Mouse (Mus musculus): Measurements from ENCODE around the gene E030025P04Rik.

Gene E030025P04Rik

GRCm38 (mm10) chr11:109144236-109144635, at the start of gene E030025P04Rik:
Gene E030025P04Rik, minus strand, starts transcription at chr11:109144369.
- DNase-seq (ENCODE audit: low spot score) = no peak

DNA sequence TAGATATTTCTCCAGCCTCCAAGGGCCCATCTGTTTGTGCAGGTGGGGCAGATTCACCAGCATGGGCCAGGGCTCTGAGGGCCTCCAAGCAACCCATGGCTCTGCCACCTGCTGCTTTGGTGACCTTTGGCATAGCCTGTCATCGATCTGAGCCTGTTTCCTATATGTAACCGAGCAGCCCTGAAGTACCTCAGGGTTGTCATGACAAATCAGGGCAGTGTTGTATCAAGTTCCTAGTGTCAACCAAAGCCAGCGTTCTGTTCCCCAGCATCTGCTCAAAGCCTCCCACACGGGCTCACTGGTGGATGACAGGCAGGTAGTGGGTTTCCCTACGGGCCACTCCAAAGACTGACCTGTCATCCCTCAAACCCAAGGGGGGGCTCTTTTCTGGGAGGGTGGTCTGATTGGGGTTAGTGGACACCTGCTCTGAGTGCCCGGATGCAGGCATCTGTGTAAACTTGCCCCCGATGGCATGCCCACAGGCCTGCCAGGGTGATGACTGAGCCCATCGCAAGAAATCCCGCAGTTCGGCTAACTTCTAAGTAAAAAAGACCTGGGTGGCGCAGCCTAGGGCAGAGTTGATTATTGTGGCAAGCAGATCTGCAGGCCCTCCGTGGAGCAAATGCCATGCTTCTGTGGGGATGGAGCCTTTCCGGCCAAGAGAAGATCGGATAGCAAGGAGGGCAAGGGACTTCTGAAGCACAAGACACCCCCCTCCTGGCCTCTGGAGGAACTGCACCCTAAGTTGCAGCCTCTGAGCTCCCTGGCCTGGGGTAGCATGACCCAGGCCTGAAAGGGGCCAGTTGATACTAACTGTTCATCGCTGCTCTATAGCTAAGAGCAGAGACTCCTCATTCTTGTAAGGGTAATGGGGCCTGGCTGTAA, 48.7 kb upstream of the E030025P04Rik start:
- peak; percentile 37 for DNase-seq (ENCODE audit: low spot score)

DNA sequence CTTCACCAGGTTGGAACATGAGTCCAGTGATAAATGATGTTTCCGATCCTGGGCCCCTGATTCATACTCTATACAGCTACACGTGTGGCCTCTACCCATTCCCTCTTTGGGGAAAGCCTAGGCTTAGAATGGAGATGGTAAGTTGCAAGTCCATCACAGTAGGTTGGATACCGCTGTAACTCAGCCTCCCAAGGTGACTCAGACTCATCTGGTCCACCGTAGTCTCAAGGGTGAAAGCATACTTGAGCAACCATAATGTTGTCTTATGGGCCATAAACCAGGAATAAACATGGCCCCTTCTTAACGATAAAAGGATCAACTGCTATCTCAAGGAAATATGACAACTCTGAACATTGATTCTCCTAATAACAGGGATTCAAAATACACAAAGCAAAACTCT, 44.1 kb upstream of the E030025P04Rik start:
- DNase-seq (ENCODE audit: low spot score) = no peak

DNA sequence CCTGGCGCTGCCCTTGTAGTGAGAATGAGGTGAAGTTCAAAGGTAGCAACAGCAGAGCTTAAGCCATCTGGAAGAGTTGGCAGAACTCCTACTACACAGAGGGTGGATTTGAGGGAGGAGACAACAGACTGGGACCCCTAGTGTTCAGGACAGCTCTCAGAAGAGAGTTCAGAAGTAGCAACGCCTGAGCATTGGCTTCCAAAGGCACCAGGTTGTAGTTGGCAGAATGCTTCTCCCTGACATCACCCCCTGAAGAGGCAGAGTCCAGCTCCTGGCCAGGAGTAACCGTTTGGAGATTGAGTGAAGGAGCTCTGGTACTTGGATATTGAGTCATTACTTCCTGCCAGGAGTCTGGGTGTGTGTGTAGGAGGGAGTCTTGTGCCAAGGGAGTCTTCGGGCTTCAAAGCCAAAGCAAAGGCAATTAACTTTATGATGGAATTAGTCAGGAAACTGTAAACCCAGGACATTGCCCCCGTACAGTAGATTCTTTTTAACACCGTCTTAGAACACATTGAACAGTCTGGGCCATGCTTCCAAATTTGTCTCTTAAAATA, 43.5 kb upstream of the E030025P04Rik start:
- no peak for DNase-seq (ENCODE audit: low spot score)

GRCm38 (mm10) chr11:109181118-109181517, 36.9 kb upstream of the E030025P04Rik start:
- no peak for DNase-seq (ENCODE audit: low spot score)

GRCm38 (mm10) chr11:109180290-109180689, 36.1 kb upstream of the E030025P04Rik start:
- no peak for DNase-seq (ENCODE audit: low spot score)

GRCm38 (mm10) chr11:109178788-109179518, 34.8 kb upstream of the E030025P04Rik start:
- DNase-seq (ENCODE audit: low spot score) = no peak

DNA sequence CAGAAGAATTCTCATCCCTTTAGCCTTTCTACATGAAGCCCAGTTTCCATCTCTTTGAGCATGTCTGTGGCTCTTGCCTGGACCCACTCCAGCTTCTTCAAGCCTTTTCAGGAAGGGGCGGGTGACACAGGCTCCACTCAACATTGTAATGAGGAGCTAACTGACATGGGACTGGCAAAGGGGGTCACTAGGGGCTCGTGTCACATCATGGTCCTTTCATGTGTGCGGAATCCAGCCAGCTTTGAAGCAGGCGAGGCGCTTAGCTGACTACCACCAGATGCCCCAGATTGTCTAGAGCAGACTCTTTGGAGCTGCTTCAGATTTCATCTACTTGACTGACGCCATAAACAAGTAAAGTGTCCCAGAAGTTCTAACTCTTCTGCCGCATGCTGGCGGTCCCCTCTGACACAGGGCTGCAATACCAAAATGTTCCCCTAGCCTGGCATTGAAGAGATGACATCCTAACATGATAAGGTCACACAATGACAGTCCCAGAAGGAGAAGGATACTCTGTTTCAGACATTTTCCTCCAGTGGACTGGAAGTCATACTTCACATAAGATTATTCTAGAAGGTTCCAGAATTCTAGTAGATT, 31.3 kb upstream of the E030025P04Rik start:
- DNase-seq (ENCODE audit: low spot score) = no peak

DNA sequence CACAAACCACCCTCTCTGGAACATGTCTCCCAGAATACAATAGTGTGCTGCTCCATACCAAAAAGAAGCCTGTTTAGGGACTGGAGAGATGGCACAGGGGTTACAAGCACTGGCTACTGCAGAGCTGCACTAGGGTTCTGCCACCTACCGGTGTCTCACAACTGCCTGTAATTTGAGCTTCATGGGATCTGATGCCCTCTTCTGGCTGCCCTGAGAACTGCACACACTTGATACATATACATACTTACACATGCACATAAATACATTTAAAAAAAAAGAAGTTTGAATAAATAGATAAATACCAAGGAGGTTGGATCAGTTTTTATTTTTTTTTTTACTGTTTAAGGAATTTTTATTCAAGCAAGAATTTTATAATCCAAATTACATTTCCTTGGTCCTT, 28.1 kb upstream of the E030025P04Rik start:
- DNase-seq (ENCODE audit: low spot score) = no peak

GRCm38 (mm10) chr11:109170771-109171170, 26.6 kb upstream of the E030025P04Rik start:
- no peak for DNase-seq (ENCODE audit: low spot score)

DNA sequence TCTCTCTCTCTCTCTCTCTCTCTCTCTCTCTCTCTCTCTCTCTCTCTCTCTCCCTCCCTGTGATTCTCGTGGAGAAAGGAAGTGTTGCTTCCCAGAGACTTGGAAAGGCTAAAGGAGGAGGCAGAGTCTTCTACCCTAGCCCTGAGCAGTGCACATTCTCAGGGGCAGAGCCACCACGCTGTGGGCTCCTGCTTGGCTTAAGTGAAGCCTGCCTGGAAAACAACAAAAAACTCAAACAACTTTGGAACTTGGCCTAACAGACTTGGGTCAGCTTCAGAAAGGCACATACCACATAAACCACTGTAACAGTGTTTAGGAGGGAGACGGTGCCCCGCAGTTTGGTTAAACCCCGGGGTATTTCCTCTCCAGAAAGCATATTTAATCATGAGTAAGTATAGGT, 13.5 kb upstream of the E030025P04Rik start:
- DNase-seq (ENCODE audit: low spot score) = no peak

DNA sequence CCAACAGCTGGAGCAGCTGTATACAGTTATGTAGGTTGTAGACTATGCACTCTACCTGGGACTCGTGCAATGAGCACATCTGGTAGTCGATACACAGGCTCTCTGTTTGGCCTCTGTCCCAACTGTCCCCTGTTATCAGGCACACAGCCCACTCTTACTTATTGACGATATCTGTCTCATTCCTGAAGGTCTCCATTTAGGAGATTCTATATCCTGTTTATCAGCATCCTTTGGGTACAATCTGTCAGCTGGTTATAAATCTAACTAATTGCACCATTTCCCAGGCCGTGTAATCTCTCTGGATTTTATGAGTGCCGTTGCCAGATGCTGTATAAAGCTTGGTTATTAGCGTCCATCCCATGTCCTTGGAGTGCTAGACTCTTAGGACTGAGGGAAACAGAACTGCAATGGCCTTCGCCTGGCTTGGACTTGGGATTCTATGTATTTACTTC, 747 bp upstream of the E030025P04Rik start:
- DNase-seq (ENCODE audit: low spot score) = no peak

- DNase-seq (ENCODE audit: low spot score) = no peak
Measured at GRCm38 (mm10) chr11:109126482-109126881, 17.7 kb downstream of the E030025P04Rik start.

DNA sequence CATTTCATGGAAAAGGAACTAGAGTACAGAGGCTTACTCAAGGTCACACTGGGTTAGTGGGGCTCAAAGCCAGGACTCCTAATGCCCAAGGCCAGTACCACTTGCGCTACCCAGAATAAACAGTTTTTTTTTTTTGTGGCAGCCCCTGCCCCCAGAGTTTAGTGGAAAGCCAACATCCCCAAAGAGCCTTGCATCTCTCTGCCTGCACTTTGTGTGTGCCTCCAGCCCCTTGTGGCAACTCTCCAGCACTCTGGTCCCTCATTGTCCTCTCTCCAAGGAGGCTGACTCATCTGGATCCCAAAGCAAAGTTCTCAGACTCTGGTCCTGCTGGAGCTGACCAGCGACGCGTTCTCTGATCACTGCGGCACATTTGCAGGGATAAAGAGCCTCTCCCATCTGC, 18.7 kb downstream of the E030025P04Rik start:
- DNase-seq (ENCODE audit: low spot score) = no peak

- DNase-seq (ENCODE audit: low spot score) = no peak
Measured at GRCm38 (mm10) chr11:109124284-109124683, 19.9 kb downstream of the E030025P04Rik start.

- DNase-seq (ENCODE audit: low spot score) = no peak
Measured at GRCm38 (mm10) chr11:109109826-109110346, 34.3 kb downstream of the E030025P04Rik start.

DNA sequence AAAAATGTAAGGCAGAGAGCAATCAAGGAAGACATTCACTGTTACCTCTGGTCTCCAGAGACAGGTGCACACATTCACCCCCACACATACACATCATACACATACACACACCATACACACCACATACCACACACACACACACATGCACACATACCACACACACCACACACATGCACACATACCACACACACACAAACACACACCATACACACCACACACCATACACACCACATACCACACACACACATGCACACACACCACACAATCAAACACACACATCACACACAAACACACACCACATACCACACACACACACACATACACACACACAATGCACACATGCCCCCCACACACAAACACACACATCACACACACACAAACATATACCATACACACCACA, 35.1 kb downstream of the E030025P04Rik start:
- no peak for DNase-seq (ENCODE audit: low spot score)

- no peak for DNase-seq (ENCODE audit: low spot score)
Measured at GRCm38 (mm10) chr11:109107518-109108205, 36.5 kb downstream of the E030025P04Rik start.

DNA sequence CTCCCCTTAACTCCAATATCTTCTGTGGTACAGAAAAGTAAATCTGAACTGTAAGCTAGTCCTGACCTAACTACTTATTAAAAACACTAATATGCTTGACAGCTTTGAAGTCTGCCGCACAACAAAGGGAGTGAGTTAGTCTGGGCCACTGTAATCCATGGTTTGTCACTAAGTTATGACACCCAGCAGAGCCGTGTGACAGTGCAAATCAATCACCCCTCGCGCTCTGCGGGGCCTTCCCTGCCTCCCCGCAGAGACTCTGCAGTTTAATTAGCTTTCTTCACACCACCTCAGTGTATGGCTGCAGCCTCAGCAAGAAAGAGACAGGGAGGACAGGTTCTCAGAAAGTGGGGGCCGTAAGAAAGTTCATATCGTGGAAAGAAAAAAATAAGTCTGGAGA, 37.4 kb downstream of the E030025P04Rik start:
- no peak for DNase-seq (ENCODE audit: low spot score)

DNA sequence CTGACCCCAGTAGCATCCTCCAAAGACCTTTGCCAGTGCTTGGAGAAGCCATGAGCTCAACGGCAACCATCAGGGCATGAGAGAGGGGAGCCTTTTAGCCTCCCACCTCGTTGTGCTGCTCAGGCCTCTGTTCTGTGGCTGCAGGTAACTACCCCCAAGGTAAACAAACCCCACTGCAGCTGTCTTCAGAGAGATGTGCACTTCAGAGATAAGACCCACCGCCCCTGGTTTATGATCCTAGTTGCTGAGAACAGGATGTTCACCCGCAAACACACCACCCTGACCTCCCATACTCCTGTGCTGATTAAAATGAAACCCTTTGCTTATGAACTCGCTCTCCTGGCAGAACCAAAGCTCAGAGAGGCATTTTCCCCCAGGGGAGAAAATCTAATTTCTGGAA, 38.0 kb downstream of the E030025P04Rik start:
- DNase-seq (ENCODE audit: low spot score) = peak; percentile 4

DNA sequence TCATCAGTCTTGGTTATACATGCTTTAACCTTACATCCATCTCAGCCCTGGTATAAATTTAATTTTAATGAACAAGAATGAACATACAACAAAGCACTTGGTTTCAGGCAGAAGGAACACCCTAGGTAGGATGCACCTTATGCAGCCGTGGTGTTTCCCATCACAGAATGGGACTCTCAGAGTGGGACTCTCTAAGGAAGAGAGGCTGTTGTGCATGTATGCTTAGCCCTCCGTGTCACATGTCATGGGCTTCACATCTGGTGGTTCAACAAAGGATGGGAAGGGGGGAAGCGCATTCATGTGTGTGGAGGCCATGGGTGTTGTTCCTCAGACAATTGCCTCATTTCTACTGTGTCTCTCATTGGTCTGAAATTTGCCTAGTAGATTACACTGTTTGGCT, 40.8 kb downstream of the E030025P04Rik start:
- no peak for DNase-seq (ENCODE audit: low spot score)

DNA sequence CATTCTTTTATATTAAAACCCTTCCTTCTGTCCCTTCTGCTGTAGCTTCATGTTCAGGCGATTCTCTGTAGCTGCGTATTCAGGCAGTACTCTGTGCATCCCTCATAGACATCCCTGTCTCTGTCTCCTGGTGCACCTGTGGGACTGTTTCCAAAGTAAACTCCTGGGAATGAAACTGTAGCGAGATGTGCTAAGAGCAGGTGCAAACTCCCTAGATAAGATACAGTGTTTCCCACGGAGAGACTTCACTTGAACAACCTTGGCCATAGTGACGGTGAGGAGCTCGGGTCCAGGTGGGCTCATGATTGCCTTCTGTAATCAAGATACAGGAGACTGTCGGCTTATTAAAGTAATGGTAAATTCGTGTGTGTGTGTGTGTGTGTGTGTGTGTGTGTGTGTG, 41.5 kb downstream of the E030025P04Rik start:
- DNase-seq (ENCODE audit: low spot score) = no peak
